Mouse (Mus musculus) forebrain, postnatal 0 days (tissue): Measurements from ENCODE around the gene Cd300lb. TPM values are rescaled to one million over a fixed set of nuclear protein-coding genes. Genes with fewer than 3 reads are reported as not detected.

Experiments used
- ATAC-seq: fragments of 200-750 bp; cut with Nextera tagmentation; 2 replicates; pipeline ENCODE4 v1.8.0; 2017; ENCODE audit warnings: mild to moderate bottlenecking, moderate library complexity
- DNase-seq: peaks from one replicate; pipeline ENCODE4 v3.0.0-alpha.2; 2015
- H3K27ac ChIP-seq: fragments of 300-500 bp; sonication (generic); 2 replicates; pipeline ENCODE4 v1.5.1; 2014; ENCODE audit warnings: low read depth, mild to moderate bottlenecking, antibody characterized with exemption, low read length, moderate library complexity, mixed read lengths
- H3K27me3 ChIP-seq: fragments of 300-500 bp; sonication (generic); 2 replicates; pipeline ENCODE4 v1.6.1; 2014; ENCODE audit warnings: mild to moderate bottlenecking, low read length, mixed read lengths; ENCODE audit not compliant: insufficient read depth
- H3K36me3 ChIP-seq: fragments of 300-500 bp; sonication (generic); 2 replicates; pipeline ENCODE4 v1.6.1; 2014; ENCODE audit warnings: mild to moderate bottlenecking, moderate library complexity; ENCODE audit not compliant: insufficient read depth
- H3K4me1 ChIP-seq: fragments of 300-500 bp; sonication (generic); 2 replicates; pipeline ENCODE4 v1.6.1; 2014; ENCODE audit warnings: antibody characterized with exemption; ENCODE audit not compliant: insufficient read depth
- H3K4me2 ChIP-seq: fragments of 300-500 bp; sonication (generic); 2 replicates; pipeline ENCODE4 v1.6.1; 2014; ENCODE audit warnings: low read depth, mild to moderate bottlenecking, moderate library complexity
- H3K4me3 ChIP-seq: fragments of 300-500 bp; sonication (generic); 2 replicates; pipeline ENCODE4 v1.5.1; 2014; ENCODE audit warnings: low read depth, low read length, mixed read lengths
- H3K9ac ChIP-seq: fragments of 300-500 bp; sonication (generic); 2 replicates; pipeline ENCODE4 v1.6.1; 2014; ENCODE audit warnings: mild to moderate bottlenecking
- H3K9me3 ChIP-seq: fragments of 300-500 bp; sonication (generic); 2 replicates; pipeline ENCODE4 v1.6.1; 2016; ENCODE audit warnings: low read length
- CTCF ChIP-seq: sonication (generic); IDR thresholded peaks from 2 replicates; pipeline ENCODE4 v1.5.1; 2016; ENCODE audit warnings: antibody characterized with exemption, control low read depth, low read depth
- WGBS: fragments of 180-500 bp; shearing (Covaris S2); extraction: QIAGEN DNeasy Blood & Tissue Kit; methylation state at CpG from one replicate; pipeline ENCODE4 v1.1.7; 2014; 5-methylcytosine and 5-hydroxymethylcytosine counted together
- polyA plus RNA-seq: library from polyadenylated mRNA; unstranded; fragments of >200 nt; fragmentation: Nextera tagmentation; extraction: Ambion mirVana; gene quantifications from 2 replicates; pipeline ENCODE4 v1.2.1, GENCODE M21; 2015
- total RNA-seq: library from RNA; depleted of rRNA; stranded (reverse); fragments of >200 nt; gene quantifications from 2 replicates; pipeline ENCODE4 v1.2.3, GENCODE M21; 2014

Cd300lb gene
- total and polyA plus RNA-seq, 2 experiments from 2014 or later, result not detected

GRCm38 (mm10) chr11:114884380-114885100 lies 49.6 kb downstream of the Cd300lb start:
- Histone ChIP-seq H3K27me3 (no peaks in the 10 kb centered on the region), H3K4me1 (no peaks in the 10 kb centered on the region), H3K9ac (no peak overlapping the region), H3K9me3 (no peaks in the 10 kb centered on the region), H3K36me3 (no peaks in the 10 kb centered on the region), H3K27ac (no peak overlapping the region), H3K4me2 (no peak overlapping the region), H3K4me3 (no peak overlapping the region)
- WGBS, result 72% methylated on average over 4 of the region's 4 CpGs
- ATAC-seq (no peak), DNase-seq (no peak)
- no peak for TF ChIP-seq CTCF

- Histone ChIP-seq H3K4me2 (no peak overlapping the region), H3K9me3 (no peaks in the 10 kb centered on the region), H3K4me1 (no peaks in the 10 kb centered on the region), H3K36me3 (no peaks in the 10 kb centered on the region), H3K4me3 (no peak overlapping the region), H3K27ac (no peak overlapping the region), H3K27me3 (no peaks in the 10 kb centered on the region), H3K9ac (no peak overlapping the region)
- no peak for TF ChIP-seq CTCF
- 89% methylated on average over 4 of the region's 4 CpGs for WGBS
- DNase-seq (no peak), ATAC-seq (no peak)
Observed at GRCm38 (mm10) chr11:114883251-114883789, 50.9 kb downstream of the Cd300lb start.

- 0% methylated on average over 1 of the region's 1 CpGs for WGBS
Observed at GRCm38 (mm10) chr11:114880589-114880988, 53.6 kb downstream of the Cd300lb start.

GRCm38 (mm10) chr11:114880185-114880584 lies 54.0 kb downstream of the Cd300lb start:
- H3K27ac ChIP-seq, result no peak overlapping the region
- no peak for ATAC-seq
- no peaks in the 10 kb centered on the region for H3K4me1 ChIP-seq
- no peak overlapping the region for H3K9ac ChIP-seq
- H3K4me2 ChIP-seq, result no peak overlapping the region
- no peaks in the 10 kb centered on the region for H3K9me3 ChIP-seq
- no peak for TF ChIP-seq CTCF
- no peaks in the 10 kb centered on the region for H3K27me3 ChIP-seq
- H3K36me3 ChIP-seq, result no peaks in the 10 kb centered on the region
- DNase-seq, result no peak
- no peak overlapping the region for H3K4me3 ChIP-seq

More at GRCm38 (mm10) chr11:114880589-114880988, 53.6 kb downstream of the Cd300lb start:
- no peak overlapping the region for H3K4me3 ChIP-seq
- DNase-seq, result peak; percentile 62
- H3K27me3 ChIP-seq, result no peaks in the 10 kb centered on the region
- no peak for ATAC-seq
- H3K9ac ChIP-seq, result no peak overlapping the region
- no peak overlapping the region for H3K27ac ChIP-seq
- H3K4me1 ChIP-seq, result no peaks in the 10 kb centered on the region
- no peak overlapping the region for H3K4me2 ChIP-seq
- no peaks in the 10 kb centered on the region for H3K9me3 ChIP-seq
- peak; percentile 70 for TF ChIP-seq CTCF
- no peaks in the 10 kb centered on the region for H3K36me3 ChIP-seq

GRCm38 (mm10) chr11:114879666-114880065 lies 54.5 kb downstream of the Cd300lb start:
- 71% methylated on average over 2 of the region's 2 CpGs for WGBS
- no peak overlapping the region for H3K4me3 ChIP-seq
- no peaks in the 10 kb centered on the region for H3K27me3 ChIP-seq
- H3K9me3 ChIP-seq, result no peaks in the 10 kb centered on the region
- no peak for TF ChIP-seq CTCF
- no peaks in the 10 kb centered on the region for H3K4me1 ChIP-seq
- ATAC-seq, result no peak
- H3K9ac ChIP-seq, result no peak overlapping the region
- no peak overlapping the region for H3K4me2 ChIP-seq
- H3K27ac ChIP-seq, result no peak overlapping the region
- H3K36me3 ChIP-seq, result no peaks in the 10 kb centered on the region
- DNase-seq, result no peak

GRCm38 (mm10) chr11:114877145-114877544 lies 57.0 kb downstream of the Cd300lb start:
- 57% methylated on average over 3 of the region's 3 CpGs for WGBS
- no peaks in the 10 kb centered on the region for H3K36me3 ChIP-seq
- H3K9ac ChIP-seq, result no peak overlapping the region
- DNase-seq, result peak; percentile 52
- no peak for ATAC-seq
- no peaks in the 10 kb centered on the region for H3K27me3 ChIP-seq
- H3K4me2 ChIP-seq, result no peak overlapping the region
- no peaks in the 10 kb centered on the region for H3K4me1 ChIP-seq
- no peak overlapping the region for H3K27ac ChIP-seq
- peak; percentile 78 for TF ChIP-seq CTCF
- no peak overlapping the region for H3K4me3 ChIP-seq
- H3K9me3 ChIP-seq, result no peaks in the 10 kb centered on the region

- no peaks in the 10 kb centered on the region for H3K27me3 ChIP-seq
- H3K4me2 ChIP-seq, result no peak overlapping the region
- H3K4me1 ChIP-seq, result no peaks in the 10 kb centered on the region
- no peak overlapping the region for H3K4me3 ChIP-seq
- no peaks in the 10 kb centered on the region for H3K9me3 ChIP-seq
- H3K36me3 ChIP-seq, result no peaks in the 10 kb centered on the region
- no peak for TF ChIP-seq CTCF
- ATAC-seq (no peak), DNase-seq (no peak)
- no peak overlapping the region for H3K9ac ChIP-seq
- WGBS, result 47% methylated on average over 2 of the region's 2 CpGs
- H3K27ac ChIP-seq, result no peak overlapping the region
Observed at GRCm38 (mm10) chr11:114876621-114877020, 57.6 kb downstream of the Cd300lb start.
